Mouse (Mus musculus): ENCODE measurements around the gene Lamtor2. TPM values are rescaled to one million over a fixed set of nuclear protein-coding genes. Genes with fewer than 3 reads are reported as not detected.

Gene Lamtor2
- polyA plus RNA-seq, 1 experiment from 2014 or later = 81.7 TPM

GRCm38 (mm10) chr3:88541622-88542401, 11.1 kb downstream of the Lamtor2 start:
- WGBS = 72% methylated on average over 6 of the region's 7 CpGs
- no peaks in the 10 kb centered on the region for H3K9me3 ChIP-seq (ENCODE audit: control insufficient read depth, low read length)
- peaks cover 37% of the 10 kb centered on the region for H3K36me3 ChIP-seq (ENCODE audit: control insufficient read depth, insufficient read depth, low read length)
- no peak overlapping the region for H3K27ac ChIP-seq (ENCODE audit: low read depth, low read length)
- no peaks in the 10 kb centered on the region for H3K27me3 ChIP-seq (ENCODE audit: control insufficient read depth, insufficient read depth, low read length)
- no peak for ATAC-seq (ENCODE audit: low FRiP score, low TSS enrichment)
- no peak overlapping the region for H3K9ac ChIP-seq (ENCODE audit: low read depth, low read length)
- peaks cover 22% of the 10 kb centered on the region for H3K4me1 ChIP-seq (ENCODE audit: control insufficient read depth, insufficient read depth, low read length)
- no peak overlapping the region for H3K4me2 ChIP-seq (replicated peaks; ENCODE audit: low read depth, low read length)
- H3K4me3 ChIP-seq (ENCODE audit: low read length) = no peak overlapping the region

- 60% methylated on average over 5 of the region's 5 CpGs for WGBS
- Histone ChIP-seq H3K4me3 (ENCODE audit: low read length) (no peak overlapping the region), H3K9me3 (ENCODE audit: control insufficient read depth, low read length) (no peaks in the 10 kb centered on the region), H3K9ac (ENCODE audit: low read depth, low read length) (no peak overlapping the region), H3K4me2 (replicated peaks; ENCODE audit: low read depth, low read length) (no peak overlapping the region), H3K36me3 (ENCODE audit: control insufficient read depth, insufficient read depth, low read length) (peaks cover 48% of the 10 kb centered on the region), H3K27ac (ENCODE audit: low read depth, low read length) (no peak overlapping the region), H3K4me1 (ENCODE audit: control insufficient read depth, insufficient read depth, low read length) (peaks cover 39% of the 10 kb centered on the region), H3K27me3 (ENCODE audit: control insufficient read depth, insufficient read depth, low read length) (no peaks in the 10 kb centered on the region)
- ATAC-seq (ENCODE audit: low FRiP score, low TSS enrichment) = no peak
These were observed 12.8 kb downstream of the Lamtor2 start for GRCm38 (mm10) chr3:88540085-88540484.

DNA sequence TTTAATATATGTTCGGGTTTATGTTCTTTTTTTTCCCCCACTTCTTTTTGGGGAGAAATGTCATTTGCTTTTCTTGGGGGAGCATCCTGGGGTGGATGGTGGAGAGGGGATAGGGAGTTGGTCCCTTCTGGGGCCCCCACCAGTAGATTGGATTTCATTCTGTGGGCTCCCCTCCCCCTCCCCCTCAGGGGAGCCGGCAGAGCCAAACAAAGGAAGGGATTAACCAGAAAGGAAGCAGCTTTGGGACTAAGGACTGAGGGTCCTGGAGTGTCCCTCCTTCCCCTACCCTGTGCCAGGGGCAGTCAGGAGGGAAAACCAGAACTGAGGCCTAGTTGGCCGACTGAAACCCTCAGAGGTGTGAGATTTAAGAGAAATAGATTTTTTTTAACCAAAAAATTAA, 13.5 kb downstream of the Lamtor2 start:
- WGBS = 25% methylated on average over 3 of the region's 3 CpGs
- H3K9ac ChIP-seq (ENCODE audit: low read depth, low read length) = no peak overlapping the region
- H3K4me1 ChIP-seq (ENCODE audit: control insufficient read depth, insufficient read depth, low read length) = peaks cover 46% of the 10 kb centered on the region
- H3K4me3 ChIP-seq (ENCODE audit: low read length) = no peak overlapping the region
- H3K4me2 ChIP-seq (replicated peaks; ENCODE audit: low read depth, low read length) = no peak overlapping the region
- ATAC-seq (ENCODE audit: low FRiP score, low TSS enrichment) = no peak
- no peaks in the 10 kb centered on the region for H3K27me3 ChIP-seq (ENCODE audit: control insufficient read depth, insufficient read depth, low read length)
- no peak overlapping the region for H3K27ac ChIP-seq (ENCODE audit: low read depth, low read length)
- H3K9me3 ChIP-seq (ENCODE audit: control insufficient read depth, low read length) = no peaks in the 10 kb centered on the region
- H3K36me3 ChIP-seq (ENCODE audit: control insufficient read depth, insufficient read depth, low read length) = peaks cover 48% of the 10 kb centered on the region

DNA sequence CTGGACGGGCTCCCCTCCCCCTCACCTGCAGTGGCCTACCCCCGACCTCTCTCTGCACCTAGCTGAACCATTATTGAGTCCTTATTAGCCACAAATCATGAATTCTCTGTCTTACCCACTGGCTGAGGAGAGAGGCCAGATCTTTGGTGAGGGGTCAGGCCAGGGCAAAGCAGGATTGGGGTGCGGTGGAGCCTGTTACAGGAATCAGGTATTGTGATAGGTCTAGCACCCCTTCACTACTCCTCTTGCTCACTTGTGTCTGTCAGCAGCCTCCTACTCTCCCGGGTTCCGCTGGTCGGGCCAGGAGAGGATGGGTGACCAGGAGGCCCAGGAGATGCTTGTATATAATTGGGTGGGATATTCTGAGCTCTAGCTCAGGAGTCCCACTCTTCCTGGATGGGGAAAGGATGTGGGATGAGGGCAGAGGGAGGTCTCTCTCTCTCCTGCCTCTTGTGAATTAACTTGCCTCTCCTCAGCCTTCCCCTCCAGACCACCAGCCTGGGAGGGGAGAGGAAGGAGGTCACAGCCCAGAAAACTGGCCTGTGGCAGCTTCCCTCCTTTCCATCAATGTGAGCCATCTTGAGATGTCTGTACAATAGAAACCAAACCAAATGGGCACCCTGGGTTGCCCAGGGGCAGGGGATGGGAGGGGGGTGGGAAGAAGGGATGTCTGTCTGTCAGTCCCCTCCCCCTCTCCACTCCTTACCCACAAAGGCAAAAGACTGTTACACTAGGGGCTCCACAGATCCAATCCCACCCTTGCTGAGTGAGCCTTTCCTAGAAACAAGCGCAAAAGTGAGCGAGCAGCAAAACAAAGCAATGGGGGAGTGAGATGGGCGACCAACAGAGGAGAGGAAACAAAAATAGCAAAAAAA, 14.4 kb downstream of the Lamtor2 start:
- Histone ChIP-seq H3K9ac (ENCODE audit: low read depth, low read length) (no peak overlapping the region), H3K4me2 (replicated peaks; ENCODE audit: low read depth, low read length) (no peak overlapping the region), H3K4me1 (ENCODE audit: control insufficient read depth, insufficient read depth, low read length) (peaks cover 54% of the 10 kb centered on the region), H3K4me3 (ENCODE audit: low read length) (no peak overlapping the region), H3K9me3 (ENCODE audit: control insufficient read depth, low read length) (no peaks in the 10 kb centered on the region), H3K27me3 (ENCODE audit: control insufficient read depth, insufficient read depth, low read length) (no peaks in the 10 kb centered on the region), H3K36me3 (ENCODE audit: control insufficient read depth, insufficient read depth, low read length) (peaks cover 48% of the 10 kb centered on the region), H3K27ac (ENCODE audit: low read depth, low read length) (no peak overlapping the region)
- 45% methylated on average over 9 of the region's 9 CpGs for WGBS
- no peak for ATAC-seq (ENCODE audit: low FRiP score, low TSS enrichment)

DNA sequence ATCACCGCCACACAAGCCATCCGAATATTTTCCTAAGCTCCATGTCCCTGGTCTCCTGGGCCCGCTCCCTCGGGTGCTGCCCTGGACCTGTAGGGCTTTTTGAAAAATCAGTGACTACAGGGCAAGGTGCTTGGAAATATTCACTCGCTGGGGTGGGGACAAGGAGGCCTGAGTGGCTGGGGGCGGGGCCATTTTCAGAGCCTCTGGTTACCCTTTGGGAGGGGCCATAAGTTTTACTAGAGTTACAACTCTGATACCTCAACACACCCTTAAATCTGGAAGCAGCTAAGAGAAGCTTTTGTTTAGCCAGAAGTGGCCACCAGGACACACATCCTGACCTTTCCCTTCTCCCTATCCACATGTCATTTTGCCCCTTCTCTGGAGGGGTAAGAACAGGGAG, 15.7 kb downstream of the Lamtor2 start:
- WGBS = 62% methylated on average over 6 of the region's 6 CpGs
- Histone ChIP-seq H3K9ac (ENCODE audit: low read depth, low read length) (0 out of 2 replicates have a peak overlapping the region, but pooled peaks have one; percentile 28), H3K4me1 (ENCODE audit: control insufficient read depth, insufficient read depth, low read length) (peaks cover 54% of the 10 kb centered on the region), H3K36me3 (ENCODE audit: control insufficient read depth, insufficient read depth, low read length) (peaks cover 48% of the 10 kb centered on the region), H3K4me3 (ENCODE audit: low read length) (peak overlapping the region; percentile 93; the same call in 1 of the 2 replicates), H3K9me3 (ENCODE audit: control insufficient read depth, low read length) (no peaks in the 10 kb centered on the region), H3K27ac (ENCODE audit: low read depth, low read length) (no peak overlapping the region), H3K27me3 (ENCODE audit: control insufficient read depth, insufficient read depth, low read length) (no peaks in the 10 kb centered on the region), H3K4me2 (replicated peaks; ENCODE audit: low read depth, low read length) (peak overlapping the region; percentile 94)
- ATAC-seq (ENCODE audit: low FRiP score, low TSS enrichment) = no peak

- Histone ChIP-seq H3K27ac (ENCODE audit: low read depth, low read length) (0 out of 2 replicates have a peak overlapping the region, but pooled peaks have one; percentile 39), H3K27me3 (ENCODE audit: control insufficient read depth, insufficient read depth, low read length) (no peaks in the 10 kb centered on the region), H3K9ac (ENCODE audit: low read depth, low read length) (peak overlapping the region; percentile 50; the same call in 1 of the 2 replicates), H3K36me3 (ENCODE audit: control insufficient read depth, insufficient read depth, low read length) (peaks cover 48% of the 10 kb centered on the region), H3K4me1 (ENCODE audit: control insufficient read depth, insufficient read depth, low read length) (peaks cover 54% of the 10 kb centered on the region), H3K4me3 (ENCODE audit: low read length) (peak overlapping the region; percentile 93), H3K9me3 (ENCODE audit: control insufficient read depth, low read length) (no peaks in the 10 kb centered on the region), H3K4me2 (replicated peaks; ENCODE audit: low read depth, low read length) (peak overlapping the region; percentile 94)
- WGBS = 5% methylated on average over 64 of the region's 64 CpGs
- ATAC-seq (ENCODE audit: low FRiP score, low TSS enrichment) = 0 out of 2 replicates have a peak, but pooled peaks have one; percentile 6
These were observed 16.6 kb downstream of the Lamtor2 start for GRCm38 (mm10) chr3:88536103-88536930.

- Histone ChIP-seq H3K9ac (ENCODE audit: low read depth, low read length) (peak overlapping the region; percentile 99; the same call in 1 of the 2 replicates), H3K27ac (ENCODE audit: low read depth, low read length) (peak overlapping the region; percentile 6; the same call in 1 of the 2 replicates), H3K4me2 (replicated peaks; ENCODE audit: low read depth, low read length) (peak overlapping the region; percentile 94), H3K27me3 (ENCODE audit: control insufficient read depth, insufficient read depth, low read length) (no peaks in the 10 kb centered on the region), H3K4me1 (ENCODE audit: control insufficient read depth, insufficient read depth, low read length) (peaks cover 55% of the 10 kb centered on the region), H3K4me3 (ENCODE audit: low read length) (peak overlapping the region; percentile 93), H3K36me3 (ENCODE audit: control insufficient read depth, insufficient read depth, low read length) (peaks cover 43% of the 10 kb centered on the region), H3K9me3 (ENCODE audit: control insufficient read depth, low read length) (no peaks in the 10 kb centered on the region)
- WGBS = 32% methylated on average over 4 of the region's 4 CpGs
- ATAC-seq (ENCODE audit: low FRiP score, low TSS enrichment) = no peak
These were observed 17.3 kb downstream of the Lamtor2 start for GRCm38 (mm10) chr3:88535527-88535926.

- Histone ChIP-seq H3K27me3 (ENCODE audit: control insufficient read depth, insufficient read depth, low read length) (no peaks in the 10 kb centered on the region), H3K9ac (ENCODE audit: low read depth, low read length) (peak overlapping the region; percentile 99; the same call in 1 of the 2 replicates), H3K36me3 (ENCODE audit: control insufficient read depth, insufficient read depth, low read length) (peaks cover 38% of the 10 kb centered on the region), H3K4me1 (ENCODE audit: control insufficient read depth, insufficient read depth, low read length) (peaks cover 59% of the 10 kb centered on the region), H3K4me2 (replicated peaks; ENCODE audit: low read depth, low read length) (peak overlapping the region; percentile 94), H3K9me3 (ENCODE audit: control insufficient read depth, low read length) (no peaks in the 10 kb centered on the region), H3K27ac (ENCODE audit: low read depth, low read length) (peak overlapping the region; percentile 6; the same call in 1 of the 2 replicates), H3K4me3 (ENCODE audit: low read length) (peak overlapping the region; percentile 93)
- no peak for ATAC-seq (ENCODE audit: low FRiP score, low TSS enrichment)
- 15% methylated on average over 3 of the region's 3 CpGs for WGBS
These were observed 17.9 kb downstream of the Lamtor2 start for GRCm38 (mm10) chr3:88535005-88535404.

Data from kidney, embryonic 14.5 days (tissue).